Mouse (Mus musculus): ENCODE measurements around the gene Tnnt3. TPM values are rescaled to one million over a fixed set of nuclear protein-coding genes. Genes with fewer than 3 reads are reported as not detected.

Gene Tnnt3
- polyA plus RNA-seq, 1 experiment from 2014 or later, result 31.5 TPM

DNA sequence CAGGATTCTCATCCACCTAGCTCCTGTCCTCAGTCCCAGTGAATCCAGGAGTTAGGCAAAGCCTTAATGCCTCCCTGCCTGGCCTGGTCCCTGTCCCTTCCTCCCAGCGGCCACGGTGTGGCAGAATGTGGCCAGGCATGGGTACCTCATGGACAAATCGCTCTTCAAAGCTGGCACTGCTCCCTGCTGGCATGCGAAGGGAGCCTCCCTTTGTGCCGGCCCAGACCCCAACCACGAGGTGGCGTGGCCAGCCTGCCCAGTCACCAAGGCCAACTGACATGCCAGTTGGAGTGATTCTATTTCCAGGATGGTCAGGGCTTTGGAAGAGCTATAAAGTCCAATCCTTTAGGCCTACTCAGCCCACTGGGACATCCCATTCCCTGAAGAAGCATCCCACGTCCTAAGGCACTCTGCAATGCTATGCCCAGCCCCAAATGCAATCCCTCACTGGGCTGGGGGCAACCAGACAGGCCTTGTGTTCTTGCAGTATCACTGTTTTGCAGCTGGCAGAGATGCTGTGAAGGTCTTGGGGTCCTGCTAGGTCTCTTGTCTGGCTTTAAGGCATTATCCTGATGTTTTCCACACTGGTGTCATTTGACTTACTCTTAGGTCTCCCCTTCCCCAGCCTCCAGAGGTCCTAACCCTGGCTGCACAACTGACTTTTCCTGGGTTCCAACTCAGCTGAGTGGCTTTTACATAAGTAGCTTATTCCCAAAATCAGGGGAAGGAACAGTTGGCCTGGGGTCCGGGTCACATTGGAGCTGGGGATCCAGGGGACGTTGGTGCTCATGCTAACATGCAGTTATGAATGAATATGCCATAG is 51.5 kb downstream of the Tnnt3 start:
- ATAC-seq (ENCODE audit: low read depth), result no peak
- no peaks in the 10 kb centered on the region for H3K36me3 ChIP-seq (ENCODE audit: control insufficient read depth, insufficient read depth)
- H3K4me2 ChIP-seq (ENCODE audit: low read depth, low read length), result no peak overlapping the region
- no peak overlapping the region for H3K9ac ChIP-seq (ENCODE audit: low read depth, low read length)
- no peaks in the 10 kb centered on the region for H3K27me3 ChIP-seq (ENCODE audit: control insufficient read depth, insufficient read depth, low read depth, low read length)
- no peaks in the 10 kb centered on the region for H3K9me3 ChIP-seq (replicated peaks; ENCODE audit: control insufficient read depth, low read length)
- H3K4me1 ChIP-seq (ENCODE audit: control insufficient read depth, low read depth, low read length), result peaks cover 9% of the 10 kb centered on the region
- 68% methylated on average over 10 of the region's 10 CpGs for WGBS (ENCODE audit: insufficient replicate concordance)
- no peak overlapping the region for H3K27ac ChIP-seq (ENCODE audit: low read length)
- H3K4me3 ChIP-seq (ENCODE audit: low read depth, low read length), result no peak overlapping the region

DNA sequence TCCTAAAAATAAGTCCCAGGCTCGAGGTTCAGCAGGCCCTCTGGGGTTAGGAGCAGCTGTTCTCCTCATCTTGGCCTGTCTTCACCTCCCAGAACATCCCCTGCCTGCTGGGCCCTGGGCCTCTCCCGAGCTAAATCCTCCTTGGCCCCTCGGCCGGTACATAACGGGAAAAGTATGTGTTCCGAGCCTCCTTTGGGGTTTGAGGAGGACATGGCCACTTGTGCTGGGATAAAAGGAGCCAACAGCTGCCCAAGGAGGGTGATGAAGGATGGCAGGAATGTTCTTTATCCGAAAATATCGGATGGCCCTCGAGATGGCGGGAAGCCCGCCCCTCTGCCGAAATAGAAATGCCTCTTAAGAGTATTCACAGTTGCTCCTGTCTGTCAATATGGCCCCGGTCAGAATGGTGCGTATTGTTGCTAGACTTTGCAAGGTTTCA is 52.3 kb downstream of the Tnnt3 start:
- Histone ChIP-seq H3K27me3 (ENCODE audit: control insufficient read depth, insufficient read depth, low read depth, low read length) (no peaks in the 10 kb centered on the region), H3K36me3 (ENCODE audit: control insufficient read depth, insufficient read depth) (no peaks in the 10 kb centered on the region), H3K9me3 (replicated peaks; ENCODE audit: control insufficient read depth, low read length) (no peaks in the 10 kb centered on the region), H3K27ac (ENCODE audit: low read length) (no peak overlapping the region), H3K4me3 (ENCODE audit: low read depth, low read length) (no peak overlapping the region), H3K4me1 (ENCODE audit: control insufficient read depth, low read depth, low read length) (peaks cover 9% of the 10 kb centered on the region), H3K4me2 (ENCODE audit: low read depth, low read length) (no peak overlapping the region), H3K9ac (ENCODE audit: low read depth, low read length) (no peak overlapping the region)
- ATAC-seq (ENCODE audit: low read depth), result no peak
- WGBS (ENCODE audit: insufficient replicate concordance), result 73% methylated on average over 14 of the region's 14 CpGs

GRCm38 (mm10) chr7:142551691-142552090 is 53.1 kb downstream of the Tnnt3 start:
- H3K4me1 ChIP-seq (ENCODE audit: control insufficient read depth, low read depth, low read length), result peaks cover 9% of the 10 kb centered on the region
- 74% methylated on average over 5 of the region's 5 CpGs for WGBS (ENCODE audit: insufficient replicate concordance)

DNA sequence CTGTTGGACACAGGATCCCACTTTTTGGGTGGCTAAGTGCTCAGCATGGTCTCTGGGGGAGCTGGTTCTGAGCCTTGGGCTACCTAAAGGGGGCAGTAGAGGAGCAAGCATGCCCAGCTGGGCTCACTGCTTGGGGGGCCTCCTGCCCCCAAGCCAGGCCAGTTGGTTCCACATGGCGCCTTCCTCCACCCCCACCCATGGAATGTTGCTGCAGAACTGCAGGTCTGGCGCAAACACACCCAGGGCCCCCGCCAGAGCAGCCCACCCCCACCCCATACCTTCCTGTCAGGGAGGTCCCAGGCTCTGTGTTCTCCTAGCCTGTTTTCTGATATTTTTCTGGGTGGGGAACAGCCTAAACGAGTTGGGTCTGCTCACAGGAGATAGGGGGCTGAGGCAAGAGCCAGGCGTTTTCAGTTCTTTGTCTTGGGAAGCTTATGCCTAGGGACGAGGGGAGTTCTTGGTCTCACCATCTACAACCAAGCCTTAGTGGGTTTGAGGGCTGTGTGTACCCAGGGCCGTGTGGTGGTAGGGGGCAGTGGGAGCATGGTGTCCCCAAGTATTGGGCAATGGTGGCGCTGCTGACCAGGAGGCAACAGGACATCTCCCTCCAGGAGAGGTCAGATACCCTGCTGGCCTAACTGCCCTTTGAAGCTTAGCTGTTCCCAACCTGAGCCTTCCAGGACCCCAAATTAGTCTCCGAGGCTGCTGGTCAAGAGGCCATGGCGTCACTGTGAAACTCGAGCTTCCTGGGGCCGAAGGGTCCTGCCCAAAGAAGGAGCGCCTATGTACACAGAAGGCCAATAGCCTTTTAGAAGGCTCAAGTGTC is 54.2 kb downstream of the Tnnt3 start:
- no peak overlapping the region for H3K9ac ChIP-seq (ENCODE audit: low read depth, low read length)
- ATAC-seq (ENCODE audit: low read depth), result peak; percentile 40; the same call in 1 of the 2 replicates

More at GRCm38 (mm10) chr7:142551691-142552090, 53.1 kb downstream of the Tnnt3 start:
- H3K27me3 ChIP-seq (ENCODE audit: control insufficient read depth, insufficient read depth, low read depth, low read length), result no peaks in the 10 kb centered on the region
- no peak overlapping the region for H3K4me3 ChIP-seq (ENCODE audit: low read depth, low read length)
- H3K9ac ChIP-seq (ENCODE audit: low read depth, low read length), result no peak overlapping the region
- no peak overlapping the region for H3K27ac ChIP-seq (ENCODE audit: low read length)
- H3K4me2 ChIP-seq (ENCODE audit: low read depth, low read length), result no peak overlapping the region
- H3K36me3 ChIP-seq (ENCODE audit: control insufficient read depth, insufficient read depth), result no peaks in the 10 kb centered on the region
- H3K9me3 ChIP-seq (replicated peaks; ENCODE audit: control insufficient read depth, low read length), result no peaks in the 10 kb centered on the region
- no peak for ATAC-seq (ENCODE audit: low read depth)

GRCm38 (mm10) chr7:142553417-142554335 is 55.0 kb downstream of the Tnnt3 start:
- Histone ChIP-seq H3K36me3 (ENCODE audit: control insufficient read depth, insufficient read depth) (no peaks in the 10 kb centered on the region), H3K4me3 (ENCODE audit: low read depth, low read length) (no peak overlapping the region), H3K4me2 (ENCODE audit: low read depth, low read length) (no peak overlapping the region), H3K27ac (ENCODE audit: low read length) (peak overlapping the region; percentile 51), H3K9me3 (replicated peaks; ENCODE audit: control insufficient read depth, low read length) (no peaks in the 10 kb centered on the region), H3K9ac (ENCODE audit: low read depth, low read length) (no peak overlapping the region), H3K4me1 (ENCODE audit: control insufficient read depth, low read depth, low read length) (peaks cover 9% of the 10 kb centered on the region), H3K27me3 (ENCODE audit: control insufficient read depth, insufficient read depth, low read depth, low read length) (no peaks in the 10 kb centered on the region)
- WGBS (ENCODE audit: insufficient replicate concordance), result 38% methylated on average over 11 of the region's 11 CpGs
- 0 out of 2 replicates have a peak, but pooled peaks have one; percentile 5 for ATAC-seq (ENCODE audit: low read depth)

More for the DNA sequence above, 54.2 kb downstream of the Tnnt3 start:
- no peak overlapping the region for H3K4me3 ChIP-seq (ENCODE audit: low read depth, low read length)
- 40% methylated on average over 13 of the region's 13 CpGs for WGBS (ENCODE audit: insufficient replicate concordance)
- H3K36me3 ChIP-seq (ENCODE audit: control insufficient read depth, insufficient read depth), result no peaks in the 10 kb centered on the region
- H3K4me2 ChIP-seq (ENCODE audit: low read depth, low read length), result no peak overlapping the region
- H3K4me1 ChIP-seq (ENCODE audit: control insufficient read depth, low read depth, low read length), result peaks cover 9% of the 10 kb centered on the region
- 0 out of 2 replicates have a peak overlapping the region, but pooled peaks have one; percentile 20 for H3K27ac ChIP-seq (ENCODE audit: low read length)
- no peaks in the 10 kb centered on the region for H3K9me3 ChIP-seq (replicated peaks; ENCODE audit: control insufficient read depth, low read length)
- H3K27me3 ChIP-seq (ENCODE audit: control insufficient read depth, insufficient read depth, low read depth, low read length), result no peaks in the 10 kb centered on the region

- H3K4me1 ChIP-seq (ENCODE audit: control insufficient read depth, low read depth, low read length), result peaks cover 9% of the 10 kb centered on the region
- H3K9ac ChIP-seq (ENCODE audit: low read depth, low read length), result no peak overlapping the region
- no peak for ATAC-seq (ENCODE audit: low read depth)
- H3K36me3 ChIP-seq (ENCODE audit: control insufficient read depth, insufficient read depth), result no peaks in the 10 kb centered on the region
- peak overlapping the region; percentile 51; the same call in 1 of the 2 replicates for H3K27ac ChIP-seq (ENCODE audit: low read length)
- no peaks in the 10 kb centered on the region for H3K9me3 ChIP-seq (replicated peaks; ENCODE audit: control insufficient read depth, low read length)
- no peak overlapping the region for H3K4me3 ChIP-seq (ENCODE audit: low read depth, low read length)
- no peak overlapping the region for H3K4me2 ChIP-seq (ENCODE audit: low read depth, low read length)
- H3K27me3 ChIP-seq (ENCODE audit: control insufficient read depth, insufficient read depth, low read depth, low read length), result no peaks in the 10 kb centered on the region
- 53% methylated on average over 1 of the region's 1 CpGs for WGBS (ENCODE audit: insufficient replicate concordance)
Measured at GRCm38 (mm10) chr7:142554625-142555024, 56.0 kb downstream of the Tnnt3 start.

DNA sequence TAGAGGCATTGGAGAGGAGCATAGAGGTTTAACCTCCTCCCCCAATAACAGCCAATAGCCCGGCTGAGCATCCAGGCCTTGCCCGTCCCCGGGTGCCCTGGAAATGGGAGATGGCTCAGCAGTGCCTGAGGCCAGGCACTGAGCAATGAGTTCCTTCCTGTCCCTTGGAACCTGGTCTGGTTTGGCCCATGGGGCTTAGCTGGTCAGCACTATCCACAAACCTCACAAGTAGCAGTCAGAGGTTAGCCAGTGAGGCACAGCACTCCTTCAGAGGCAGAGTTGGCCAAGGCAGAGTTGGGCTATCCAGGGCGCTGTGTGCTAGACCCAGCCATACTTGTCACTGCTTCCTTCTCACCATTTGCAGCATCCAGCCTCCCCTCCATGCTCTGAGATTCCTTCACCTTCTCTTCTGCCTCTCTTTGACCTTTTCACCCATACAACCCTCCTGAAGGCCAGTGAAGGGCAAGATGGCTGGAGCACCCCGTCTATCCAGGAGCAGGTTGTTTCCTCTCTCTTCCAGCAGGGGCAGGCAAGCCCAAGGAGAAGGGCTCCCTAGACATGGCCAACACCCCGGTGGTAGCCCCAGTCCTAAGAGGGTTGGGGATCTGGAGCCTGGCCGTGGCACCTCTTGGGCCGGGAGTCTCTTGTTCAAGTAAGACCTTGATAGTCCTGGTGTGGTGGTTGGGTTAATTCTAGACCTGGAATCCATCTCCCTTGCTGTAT is 56.9 kb downstream of the Tnnt3 start:
- no peak overlapping the region for H3K27ac ChIP-seq (ENCODE audit: low read length)
- no peak overlapping the region for H3K9ac ChIP-seq (ENCODE audit: low read depth, low read length)
- H3K4me2 ChIP-seq (ENCODE audit: low read depth, low read length), result no peak overlapping the region
- no peaks in the 10 kb centered on the region for H3K36me3 ChIP-seq (ENCODE audit: control insufficient read depth, insufficient read depth)
- peaks cover 9% of the 10 kb centered on the region for H3K4me1 ChIP-seq (ENCODE audit: control insufficient read depth, low read depth, low read length)
- no peak for ATAC-seq (ENCODE audit: low read depth)
- no peaks in the 10 kb centered on the region for H3K9me3 ChIP-seq (replicated peaks; ENCODE audit: control insufficient read depth, low read length)
- 70% methylated on average over 8 of the region's 8 CpGs for WGBS (ENCODE audit: insufficient replicate concordance)
- no peak overlapping the region for H3K4me3 ChIP-seq (ENCODE audit: low read depth, low read length)
- no peaks in the 10 kb centered on the region for H3K27me3 ChIP-seq (ENCODE audit: control insufficient read depth, insufficient read depth, low read depth, low read length)

DNA sequence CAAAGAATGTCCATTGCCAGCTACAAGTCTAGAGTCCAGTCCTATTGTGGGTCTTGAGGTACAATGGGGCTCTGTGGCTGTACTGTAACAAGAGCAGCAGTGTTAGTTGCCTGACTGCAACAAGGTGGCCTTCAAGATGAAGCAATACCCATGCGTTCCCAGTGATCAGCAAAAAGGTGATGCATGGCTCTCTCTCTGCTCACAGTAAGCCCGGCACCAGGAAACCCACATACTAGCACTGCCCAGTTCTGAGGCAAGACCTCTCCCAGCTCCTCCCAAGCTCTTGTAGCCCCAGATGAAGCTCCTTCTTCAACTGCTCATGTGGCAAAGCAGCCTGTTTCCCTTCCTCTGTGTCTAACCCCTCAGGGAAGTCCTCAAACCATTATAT is 57.4 kb downstream of the Tnnt3 start:
- Histone ChIP-seq H3K9ac (ENCODE audit: low read depth, low read length) (no peak overlapping the region), H3K4me3 (ENCODE audit: low read depth, low read length) (no peak overlapping the region), H3K27me3 (ENCODE audit: control insufficient read depth, insufficient read depth, low read depth, low read length) (no peaks in the 10 kb centered on the region), H3K9me3 (replicated peaks; ENCODE audit: control insufficient read depth, low read length) (no peaks in the 10 kb centered on the region), H3K27ac (ENCODE audit: low read length) (no peak overlapping the region), H3K4me2 (ENCODE audit: low read depth, low read length) (no peak overlapping the region), H3K36me3 (ENCODE audit: control insufficient read depth, insufficient read depth) (no peaks in the 10 kb centered on the region), H3K4me1 (ENCODE audit: control insufficient read depth, low read depth, low read length) (peaks cover 9% of the 10 kb centered on the region)
- ATAC-seq (ENCODE audit: low read depth), result no peak
- WGBS (ENCODE audit: insufficient replicate concordance), result 73% methylated on average over 2 of the region's 2 CpGs
